Mouse (Mus musculus): Measurements from ENCODE around the gene Slx.
"Not testable (repeated sequence)": the region's sequence is repeated elsewhere in the genome, so short reads cannot be mapped to it uniquely, and the experiment has no call there.

DNA sequence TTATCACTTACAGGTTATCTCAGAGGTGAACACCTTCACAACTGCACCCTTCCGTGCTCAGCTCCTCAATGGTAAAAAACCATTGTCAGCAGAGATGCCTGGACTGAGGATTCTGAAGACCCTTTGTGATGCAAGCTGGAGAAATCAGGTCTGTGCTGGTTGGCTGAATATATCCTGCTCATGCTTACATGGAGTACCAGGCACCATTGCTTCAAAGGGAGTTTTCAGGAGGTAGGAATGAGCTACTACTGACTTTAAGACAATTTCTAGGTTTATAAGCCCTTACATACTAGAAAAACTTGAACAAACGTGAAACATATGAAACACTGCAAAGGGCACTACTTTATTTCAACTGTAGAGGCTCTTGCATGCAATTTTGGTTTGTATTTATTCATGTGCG, at the start of gene Slx:
- TF ChIP-seq CTCF (conservative IDR thresholded peaks at IDR 0.05; ENCODE audit: low read length); POU5F1 (IDR thresholded peaks at IDR 0.05; ENCODE audit: borderline replicate concordance, low read length): not testable (repeated sequence)
